Mouse (Mus musculus) liver, embryonic 15.5 days (tissue): Measurements from ENCODE around the gene Mycbp2. TPM values are rescaled to one million over a fixed set of nuclear protein-coding genes. Genes with fewer than 3 reads are reported as not detected.

Experiments
- ATAC-seq: fragments of 200-750 bp; cut with Nextera tagmentation; 2 replicates; pipeline ENCODE4 v1.8.0; 2017; ENCODE audit warnings: moderate number of reproducible peaks, mild to moderate bottlenecking, moderate library complexity; ENCODE audit not compliant: insufficient read depth
- H3K27ac ChIP-seq: fragments of 300-500 bp; sonication (generic); replicated peaks from 2 replicates; pipeline ENCODE4 v1.5.1; 2015; ENCODE audit warnings: mild to moderate bottlenecking, inconsistent platforms
- H3K27me3 ChIP-seq: fragments of 300-500 bp; sonication (generic); 2 replicates; pipeline ENCODE4 v1.6.1; 2015; ENCODE audit warnings: mild to moderate bottlenecking, inconsistent platforms
- H3K36me3 ChIP-seq: fragments of 300-500 bp; sonication (generic); replicated peaks from 2 replicates; pipeline ENCODE4 v1.6.1; 2015; ENCODE audit warnings: moderate library complexity, mild to moderate bottlenecking, inconsistent platforms
- H3K4me1 ChIP-seq: fragments of 300-500 bp; sonication (generic); replicated peaks from 2 replicates; pipeline ENCODE4 v1.6.1; 2015; ENCODE audit warnings: inconsistent platforms
- H3K4me2 ChIP-seq: fragments of 300-500 bp; sonication (generic); 2 replicates; pipeline ENCODE4 v1.6.1; 2015; ENCODE audit warnings: moderate library complexity, mild to moderate bottlenecking, inconsistent platforms
- H3K4me3 ChIP-seq: fragments of 300-500 bp; sonication (generic); replicated peaks from 2 replicates; pipeline ENCODE4 v1.5.1; 2015; ENCODE audit warnings: mild to moderate bottlenecking, inconsistent platforms
- H3K9ac ChIP-seq: fragments of 300-500 bp; sonication (generic); 2 replicates; pipeline ENCODE4 v1.6.1; 2015; ENCODE audit warnings: moderate library complexity, mild to moderate bottlenecking, inconsistent platforms
- H3K9me3 ChIP-seq: fragments of 300-500 bp; sonication (generic); replicated peaks from 2 replicates; pipeline ENCODE4 v1.6.1; 2016; ENCODE audit warnings: inconsistent platforms
- WGBS: fragments of 180-500 bp; shearing (Covaris S2); methylation state at CpG from one replicate; pipeline ENCODE4 v1.1.7; 2015; ENCODE audit warnings: mixed read lengths; ENCODE audit not compliant: insufficient replicate concordance; 5-methylcytosine and 5-hydroxymethylcytosine counted together
- polyA plus RNA-seq: library from polyadenylated mRNA; unstranded; fragments of >200 nt; fragmentation: Nextera tagmentation; extraction: Ambion mirVana; gene quantifications from 2 replicates; pipeline ENCODE4 v1.2.1, GENCODE M21; 2015

Mycbp2 gene
- polyA plus RNA-seq: 6.4 and 7.2 TPM in 2 replicates

GRCm38 (mm10) chr14:103346729-103347505 lies at the start of gene Mycbp2:
TSS of gene Mycbp2 (minus strand) at chr14:103346814.
- Histone ChIP-seq H3K4me1 (peaks cover 54% of the 10 kb centered on the region), H3K4me3 (peak within 1 kb of the TSS; percentile 79), H3K27me3 (no peaks in the 10 kb centered on the region), H3K4me2 (peak within 1 kb of the TSS; percentile 93), H3K36me3 (no peaks in the 10 kb centered on the region), H3K9me3 (no peaks in the 10 kb centered on the region), H3K27ac (peak within 1 kb of the TSS; percentile 92), H3K9ac (peak within 1 kb of the TSS; percentile 82)
- ATAC-seq: peak; percentile 96
- 1% methylated on average over 41 of the region's 41 CpGs for WGBS

- ATAC-seq: no peak
- H3K9me3 ChIP-seq: no peaks in the 10 kb centered on the region
- no peak overlapping the region for H3K27ac ChIP-seq
- H3K27me3 ChIP-seq: no peaks in the 10 kb centered on the region
- H3K4me2 ChIP-seq: no peak overlapping the region
- no peaks in the 10 kb centered on the region for H3K36me3 ChIP-seq
- no peaks in the 10 kb centered on the region for H3K4me1 ChIP-seq
- WGBS: 25% methylated on average over 7 of the region's 7 CpGs
- H3K9ac ChIP-seq: no peak overlapping the region
- H3K4me3 ChIP-seq: no peak overlapping the region
Observed at GRCm38 (mm10) chr14:103392391-103392790, 45.8 kb upstream of the Mycbp2 start.

DNA sequence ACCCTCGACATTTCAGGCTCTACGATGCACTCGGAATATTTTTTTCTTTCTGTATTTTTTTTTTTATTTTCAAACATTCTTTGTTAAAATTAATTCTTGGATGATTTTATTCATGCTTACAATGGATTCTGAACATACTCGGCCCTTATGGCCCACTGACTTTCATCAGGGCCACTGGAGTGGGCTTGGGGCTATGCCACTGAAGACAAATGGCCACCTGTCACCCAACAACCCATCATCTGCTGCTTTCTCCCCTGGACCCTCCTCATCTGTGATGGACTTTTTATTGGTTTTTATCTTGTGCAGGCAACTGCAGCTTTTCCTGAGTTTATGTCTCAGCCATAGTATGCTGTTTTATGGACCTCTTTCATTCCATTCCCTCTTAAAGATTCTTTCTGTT lies 40.8 kb upstream of the Mycbp2 start:
- 61% methylated on average over 4 of the region's 4 CpGs for WGBS
- Histone ChIP-seq H3K9me3 (no peaks in the 10 kb centered on the region), H3K36me3 (no peaks in the 10 kb centered on the region), H3K4me2 (no peak overlapping the region), H3K4me1 (no peaks in the 10 kb centered on the region), H3K4me3 (no peak overlapping the region), H3K9ac (no peak overlapping the region), H3K27ac (no peak overlapping the region), H3K27me3 (no peaks in the 10 kb centered on the region)
- no peak for ATAC-seq

DNA sequence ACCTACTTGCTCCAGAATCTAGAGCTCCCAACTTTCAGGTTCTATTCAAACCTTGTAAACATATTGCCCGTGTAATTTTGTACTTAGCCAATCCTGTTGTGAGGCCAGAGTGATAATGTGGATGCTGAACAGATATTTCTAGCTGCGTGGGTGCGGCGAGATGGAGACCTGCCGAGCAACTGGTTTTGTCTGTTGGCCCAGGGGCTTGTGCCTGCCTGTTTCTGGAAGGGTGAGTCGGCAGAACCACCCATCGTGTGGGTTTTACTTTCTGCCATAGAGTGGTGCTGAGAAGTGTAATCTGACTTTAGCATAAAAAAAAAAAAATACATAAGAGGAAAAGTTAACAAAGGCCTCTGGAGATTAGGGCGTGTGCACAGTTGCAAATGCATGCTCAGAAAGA lies 40.3 kb upstream of the Mycbp2 start:
- Histone ChIP-seq H3K4me2 (no peak overlapping the region), H3K4me1 (no peaks in the 10 kb centered on the region), H3K36me3 (no peaks in the 10 kb centered on the region), H3K27ac (no peak overlapping the region), H3K9ac (no peak overlapping the region), H3K4me3 (no peak overlapping the region), H3K9me3 (no peaks in the 10 kb centered on the region), H3K27me3 (no peaks in the 10 kb centered on the region)
- WGBS: 61% methylated on average over 8 of the region's 8 CpGs
- ATAC-seq: no peak

DNA sequence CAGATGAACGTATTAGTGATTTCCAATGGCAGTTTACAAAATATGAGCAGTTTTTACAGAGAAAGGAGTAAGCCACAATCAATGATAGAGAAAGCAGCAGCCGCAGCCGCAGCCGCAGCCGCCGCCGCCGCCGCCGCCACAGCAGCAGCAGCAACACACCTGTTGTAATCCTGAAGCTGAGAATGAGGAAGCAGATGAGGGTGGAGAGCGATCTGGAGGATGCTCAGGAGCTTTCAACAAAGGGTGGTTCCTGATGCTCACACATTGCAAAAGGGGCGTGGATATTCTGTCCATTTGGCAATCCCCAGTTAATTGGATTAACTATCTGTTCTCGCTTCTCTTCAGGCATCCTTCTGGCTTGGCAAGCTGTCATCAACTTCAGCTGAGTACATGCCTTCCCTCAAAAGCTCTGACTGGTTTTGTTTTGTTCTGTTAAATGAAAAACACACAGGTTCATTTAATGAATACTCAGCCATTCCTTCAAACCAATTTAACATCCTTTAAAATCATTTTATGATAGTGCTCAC lies 38.5 kb upstream of the Mycbp2 start:
- 68% methylated on average over 13 of the region's 13 CpGs for WGBS
- no peaks in the 10 kb centered on the region for H3K27me3 ChIP-seq
- no peaks in the 10 kb centered on the region for H3K4me1 ChIP-seq
- no peak overlapping the region for H3K9ac ChIP-seq
- no peaks in the 10 kb centered on the region for H3K9me3 ChIP-seq
- no peak for ATAC-seq
- H3K27ac ChIP-seq: no peak overlapping the region
- no peaks in the 10 kb centered on the region for H3K36me3 ChIP-seq
- H3K4me2 ChIP-seq: no peak overlapping the region
- H3K4me3 ChIP-seq: no peak overlapping the region

DNA sequence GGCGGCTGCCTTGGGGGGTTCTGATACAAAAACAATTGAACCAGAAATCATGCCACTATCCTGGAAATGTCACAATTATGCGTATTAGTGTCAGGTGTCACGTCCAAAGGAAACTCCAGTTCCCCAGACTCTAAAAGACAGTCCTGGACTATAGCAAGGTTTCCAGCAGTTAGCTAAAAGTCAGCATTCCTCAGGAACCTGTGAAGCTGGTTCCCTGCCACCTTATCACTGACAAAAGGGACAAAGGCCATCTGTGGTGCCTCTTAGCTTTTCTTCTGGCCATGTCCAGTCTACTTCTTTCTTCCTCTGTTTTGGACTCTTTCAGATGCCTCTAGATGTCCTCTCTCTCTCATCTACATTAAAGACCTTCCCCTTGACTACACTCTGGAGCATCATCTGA lies 32.1 kb upstream of the Mycbp2 start:
- no peak overlapping the region for H3K9ac ChIP-seq
- H3K9me3 ChIP-seq: no peaks in the 10 kb centered on the region
- no peak overlapping the region for H3K27ac ChIP-seq
- ATAC-seq: no peak
- no peaks in the 10 kb centered on the region for H3K36me3 ChIP-seq
- no peaks in the 10 kb centered on the region for H3K4me1 ChIP-seq
- no peaks in the 10 kb centered on the region for H3K27me3 ChIP-seq
- H3K4me2 ChIP-seq: no peak overlapping the region
- WGBS: 69% methylated on average over 3 of the region's 3 CpGs
- H3K4me3 ChIP-seq: no peak overlapping the region

DNA sequence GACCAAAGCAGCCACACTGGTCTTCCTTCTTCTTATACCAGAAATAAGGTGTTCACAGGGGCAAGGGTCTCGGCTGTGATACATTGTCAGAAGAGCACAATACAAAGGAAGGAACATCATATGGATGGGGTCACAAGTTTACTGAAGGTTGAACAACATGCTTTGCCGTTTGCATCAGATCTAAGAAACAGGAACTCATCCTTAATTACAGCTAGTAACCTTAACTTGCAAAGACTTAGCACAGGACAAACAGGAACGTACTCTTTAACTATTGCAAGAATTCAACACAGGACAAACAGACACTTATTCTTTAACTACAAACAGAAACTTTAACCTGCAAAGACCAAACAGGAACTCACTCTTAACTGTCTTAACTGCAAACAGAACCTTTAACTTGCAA lies 30.2 kb upstream of the Mycbp2 start:
- H3K9me3 ChIP-seq: no peaks in the 10 kb centered on the region
- H3K27me3 ChIP-seq: no peaks in the 10 kb centered on the region
- no peak overlapping the region for H3K9ac ChIP-seq
- H3K4me1 ChIP-seq: no peaks in the 10 kb centered on the region
- no peaks in the 10 kb centered on the region for H3K36me3 ChIP-seq
- no peak overlapping the region for H3K4me2 ChIP-seq
- WGBS: 38% methylated on average over 3 of the region's 3 CpGs
- no peak for ATAC-seq
- no peak overlapping the region for H3K4me3 ChIP-seq
- H3K27ac ChIP-seq: no peak overlapping the region

- ATAC-seq: no peak
- H3K9me3 ChIP-seq: no peaks in the 10 kb centered on the region
- WGBS: 60% methylated on average over 1 of the region's 1 CpGs
Observed at GRCm38 (mm10) chr14:103375523-103375922, 28.9 kb upstream of the Mycbp2 start.

DNA sequence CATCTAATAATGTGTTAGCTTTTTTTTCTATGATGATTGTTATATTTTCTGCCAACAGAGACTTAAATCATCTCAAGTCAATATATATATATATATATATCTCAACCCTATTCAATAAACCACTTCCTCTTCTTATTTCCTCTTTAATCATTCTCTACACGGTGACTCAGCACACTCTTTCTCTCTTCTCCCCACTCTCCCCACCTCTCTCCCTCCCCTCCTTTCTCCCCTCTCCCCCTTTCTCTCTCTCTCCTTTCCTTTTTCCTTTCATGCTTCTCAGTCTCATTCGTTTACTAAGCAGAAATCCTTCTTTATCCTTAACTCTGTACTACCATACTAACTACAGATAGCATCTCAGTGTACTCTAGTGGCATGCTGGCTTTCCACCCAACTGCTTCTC lies 16.6 kb upstream of the Mycbp2 start:
- 13% methylated on average over 2 of the region's 2 CpGs for WGBS
- Histone ChIP-seq H3K4me3 (no peak overlapping the region), H3K9ac (no peak overlapping the region), H3K27ac (no peak overlapping the region), H3K27me3 (no peaks in the 10 kb centered on the region), H3K4me1 (no peaks in the 10 kb centered on the region), H3K9me3 (no peaks in the 10 kb centered on the region), H3K4me2 (no peak overlapping the region), H3K36me3 (no peaks in the 10 kb centered on the region)
- ATAC-seq: no peak

More at GRCm38 (mm10) chr14:103375523-103375922, 28.9 kb upstream of the Mycbp2 start:
- Histone ChIP-seq H3K27me3 (no peaks in the 10 kb centered on the region), H3K36me3 (no peaks in the 10 kb centered on the region), H3K4me2 (no peak overlapping the region), H3K4me1 (no peaks in the 10 kb centered on the region), H3K9ac (no peak overlapping the region), H3K4me3 (no peak overlapping the region), H3K27ac (no peak overlapping the region)

- Histone ChIP-seq H3K36me3 (no peaks in the 10 kb centered on the region), H3K4me2 (no peak overlapping the region), H3K27me3 (no peaks in the 10 kb centered on the region), H3K9ac (no peak overlapping the region), H3K4me3 (no peak overlapping the region), H3K27ac (no peak overlapping the region), H3K9me3 (no peaks in the 10 kb centered on the region), H3K4me1 (peaks cover 6% of the 10 kb centered on the region)
- 50% methylated on average over 3 of the region's 3 CpGs for WGBS
- no peak for ATAC-seq
Observed at GRCm38 (mm10) chr14:103356066-103356465, 9.5 kb upstream of the Mycbp2 start.

- no peak for ATAC-seq
- H3K27ac ChIP-seq: no peak overlapping the region
- H3K27me3 ChIP-seq: no peaks in the 10 kb centered on the region
- no peak overlapping the region for H3K4me2 ChIP-seq
- H3K9me3 ChIP-seq: no peaks in the 10 kb centered on the region
- 49% methylated on average over 17 of the region's 18 CpGs for WGBS
- H3K36me3 ChIP-seq: no peaks in the 10 kb centered on the region
- H3K4me1 ChIP-seq: peaks cover 11% of the 10 kb centered on the region
- H3K4me3 ChIP-seq: no peak overlapping the region
- H3K9ac ChIP-seq: no peak overlapping the region
Observed at GRCm38 (mm10) chr14:103354396-103355352, 8.1 kb upstream of the Mycbp2 start.
